Mouse (Mus musculus) limb, embryonic 11.5 days (tissue): ENCODE data around the gene Tex35. TPM values are rescaled to one million over a fixed set of nuclear protein-coding genes. Genes with fewer than 3 reads are reported as not detected.
A peak's percentile ranks its signal among the peaks of the same experiment; 100 is the strongest.

Source experiments
- ATAC-seq: fragments of 200-750 bp; cut with Nextera tagmentation; 2 replicates; pipeline ENCODE4 v1.8.0; 2017; ENCODE audit warnings: low read depth; ENCODE audit not compliant: insufficient number of reproducible peaks, low FRiP score, low TSS enrichment
- DNase-seq: peaks from one replicate; pipeline ENCODE4 v3.0.0-alpha.2; 2015; ENCODE audit warnings: low spot score
- H3K27ac ChIP-seq: fragments of 300-500 bp; sonication (generic); replicated peaks from 2 replicates; pipeline ENCODE4 v1.5.1; 2014; ENCODE audit warnings: low read depth, mild to moderate bottlenecking, low read length
- H3K27me3 ChIP-seq: fragments of 300-500 bp; sonication (generic); 2 replicates; pipeline ENCODE4 v1.6.1; 2014; ENCODE audit warnings: mild to moderate bottlenecking, low read length, mixed read lengths; ENCODE audit not compliant: control insufficient read depth, insufficient read depth
- H3K36me3 ChIP-seq: fragments of 300-500 bp; sonication (generic); 2 replicates; pipeline ENCODE4 v1.6.1; 2014; ENCODE audit warnings: mild to moderate bottlenecking, low read length, moderate library complexity, mixed read lengths; ENCODE audit not compliant: control insufficient read depth, insufficient read depth
- H3K4me1 ChIP-seq: fragments of 300-500 bp; sonication (generic); 2 replicates; pipeline ENCODE4 v1.6.1; 2014; ENCODE audit warnings: low read length, mixed read lengths; ENCODE audit not compliant: control insufficient read depth, insufficient read depth
- H3K4me2 ChIP-seq: fragments of 300-500 bp; sonication (generic); 2 replicates; pipeline ENCODE4 v1.6.1; 2014; ENCODE audit warnings: low read depth, mild to moderate bottlenecking, moderate library complexity; ENCODE audit not compliant: severe bottlenecking
- H3K4me3 ChIP-seq: fragments of 300-500 bp; sonication (generic); 2 replicates; pipeline ENCODE4 v1.5.1; 2014; ENCODE audit warnings: low read depth, low read length
- H3K9ac ChIP-seq: fragments of 300-500 bp; sonication (generic); 2 replicates; pipeline ENCODE4 v1.6.1; 2014; ENCODE audit warnings: mild to moderate bottlenecking, low read length
- H3K9me3 ChIP-seq: fragments of 300-500 bp; sonication (generic); 2 replicates; pipeline ENCODE4 v1.6.1; 2016; ENCODE audit warnings: low read length; ENCODE audit not compliant: control insufficient read depth
- WGBS: fragments of 180-500 bp; shearing (Covaris S2); extraction: QIAGEN DNeasy Blood & Tissue Kit; methylation state at CpG from one replicate; pipeline ENCODE4 v1.1.7; 2014; 5-methylcytosine and 5-hydroxymethylcytosine counted together
- polyA plus RNA-seq: library from polyadenylated mRNA; unstranded; fragments of >200 nt; fragmentation: Nextera tagmentation; extraction: Ambion mirVana; gene quantifications from 2 replicates; pipeline ENCODE4 v1.2.1, GENCODE M21; 2014

Gene Tex35
- polyA plus RNA-seq, 1 experiment from 2014 or later = not detected

- no peak for ATAC-seq
- H3K4me3 ChIP-seq = no peak overlapping the region
- no peaks in the 10 kb centered on the region for H3K9me3 ChIP-seq
- no peaks in the 10 kb centered on the region for H3K27me3 ChIP-seq
- no peaks in the 10 kb centered on the region for H3K36me3 ChIP-seq
- H3K4me2 ChIP-seq = no peak overlapping the region
- no peaks in the 10 kb centered on the region for H3K4me1 ChIP-seq
- no peak for DNase-seq
- H3K27ac ChIP-seq = no peak overlapping the region
- H3K9ac ChIP-seq = no peak overlapping the region
- WGBS = 84% methylated on average over 2 of the region's 2 CpGs
These were observed 19.7 kb upstream of the Tex35 start for GRCm38 (mm10) chr1:157128219-157128618.

DNA sequence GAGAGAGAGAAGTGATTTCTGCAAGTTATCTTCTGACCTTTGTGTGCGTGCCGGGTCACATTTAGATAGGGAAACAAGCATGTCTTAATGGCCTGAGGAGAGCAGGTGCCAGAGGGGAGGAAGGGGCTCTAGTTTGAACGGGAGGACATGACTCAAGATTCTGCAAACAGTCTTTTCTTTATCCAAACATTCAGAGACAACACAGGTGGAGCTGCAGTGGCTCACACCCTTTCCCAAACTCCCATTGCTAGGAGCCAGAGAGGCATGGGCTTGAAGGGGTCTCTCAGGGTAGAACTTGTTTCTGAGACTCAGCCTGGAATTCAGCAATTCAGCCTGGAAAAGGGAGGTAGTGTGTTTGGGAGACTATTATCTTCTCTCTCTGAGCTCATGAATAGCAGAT, 15.4 kb upstream of the Tex35 start:
- Histone ChIP-seq H3K9me3 (no peaks in the 10 kb centered on the region), H3K4me2 (no peak overlapping the region), H3K4me1 (no peaks in the 10 kb centered on the region), H3K36me3 (no peaks in the 10 kb centered on the region), H3K9ac (no peak overlapping the region), H3K4me3 (no peak overlapping the region), H3K27me3 (no peaks in the 10 kb centered on the region), H3K27ac (no peak overlapping the region)
- ATAC-seq (no peak), DNase-seq (no peak)
- 82% methylated on average over 3 of the region's 3 CpGs for WGBS

- ATAC-seq = no peak
- H3K4me3 ChIP-seq = no peak overlapping the region
- no peak overlapping the region for H3K4me2 ChIP-seq
- no peaks in the 10 kb centered on the region for H3K4me1 ChIP-seq
- H3K36me3 ChIP-seq = no peaks in the 10 kb centered on the region
- no peak overlapping the region for H3K9ac ChIP-seq
- H3K9me3 ChIP-seq = no peaks in the 10 kb centered on the region
- H3K27me3 ChIP-seq = no peaks in the 10 kb centered on the region
- WGBS = 87% methylated on average over 6 of the region's 6 CpGs
- no peak for DNase-seq
- no peak overlapping the region for H3K27ac ChIP-seq
These were observed 10.7 kb upstream of the Tex35 start for GRCm38 (mm10) chr1:157119168-157119567.

- ATAC-seq = no peak
- Histone ChIP-seq H3K4me2 (no peak overlapping the region), H3K4me3 (no peak overlapping the region), H3K27ac (no peak overlapping the region), H3K9me3 (no peaks in the 10 kb centered on the region), H3K9ac (no peak overlapping the region), H3K27me3 (no peaks in the 10 kb centered on the region), H3K4me1 (no peaks in the 10 kb centered on the region), H3K36me3 (no peaks in the 10 kb centered on the region)
- WGBS = 85% methylated on average over 3 of the region's 3 CpGs
- no peak for DNase-seq
These were observed 9.0 kb upstream of the Tex35 start for GRCm38 (mm10) chr1:157117440-157117839.

DNA sequence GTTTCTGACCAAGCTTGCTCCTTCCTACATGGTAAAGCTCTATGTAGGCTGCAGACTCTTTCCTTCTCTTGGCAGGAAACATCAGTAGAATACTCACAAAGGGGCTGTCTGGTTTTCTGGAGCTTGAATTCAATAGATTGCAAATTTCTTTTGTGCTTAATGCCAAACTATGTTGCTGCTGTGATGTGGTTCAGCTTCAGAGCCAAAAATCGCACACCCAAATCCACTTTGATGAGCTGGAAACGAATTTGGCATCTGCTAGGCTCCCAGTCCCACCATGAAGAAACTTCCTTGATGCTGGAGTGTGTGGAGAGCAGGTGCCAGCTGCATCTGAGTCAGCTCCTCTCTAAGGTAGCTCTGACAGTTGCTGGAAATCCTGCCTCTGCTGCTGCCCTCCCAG, 6.0 kb upstream of the Tex35 start:
- 77% methylated on average over 2 of the region's 2 CpGs for WGBS
- no peak overlapping the region for H3K9ac ChIP-seq
- H3K27ac ChIP-seq = no peak overlapping the region
- no peaks in the 10 kb centered on the region for H3K4me1 ChIP-seq
- H3K27me3 ChIP-seq = no peaks in the 10 kb centered on the region
- H3K4me3 ChIP-seq = no peak overlapping the region
- ATAC-seq (no peak), DNase-seq (no peak)
- H3K4me2 ChIP-seq = no peak overlapping the region
- H3K9me3 ChIP-seq = no peaks in the 10 kb centered on the region
- H3K36me3 ChIP-seq = no peaks in the 10 kb centered on the region

DNA sequence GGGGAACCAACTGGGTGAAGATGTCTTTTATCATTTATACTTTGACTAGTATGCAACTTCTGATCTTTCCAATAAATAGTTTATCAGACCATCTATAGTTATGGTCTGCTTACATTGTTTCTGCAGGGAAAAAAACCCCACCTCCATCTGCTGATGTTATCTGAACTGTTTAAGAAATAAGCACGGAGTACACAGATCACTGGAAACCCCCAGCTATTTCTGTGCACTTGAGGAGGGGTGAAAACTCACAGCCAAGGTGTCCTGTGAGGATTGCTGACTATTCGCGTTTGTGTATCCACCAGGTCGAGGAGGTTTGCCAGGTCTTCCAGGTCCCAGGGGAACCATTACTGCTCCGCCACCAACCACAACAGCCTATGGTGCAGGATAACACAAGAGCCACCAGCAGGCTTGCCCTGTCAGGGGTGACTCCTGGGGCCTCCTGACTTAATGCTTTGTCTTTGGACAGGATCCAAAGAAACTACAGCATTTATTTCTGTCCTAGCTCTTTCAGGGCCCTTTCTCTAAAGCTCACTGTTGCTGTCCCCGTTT, 1.9 kb upstream of the Tex35 start:
- Histone ChIP-seq H3K4me1 (no peaks in the 10 kb centered on the region), H3K9ac (no peak overlapping the region), H3K36me3 (no peaks in the 10 kb centered on the region), H3K9me3 (no peaks in the 10 kb centered on the region), H3K4me2 (no peak overlapping the region), H3K27me3 (no peaks in the 10 kb centered on the region), H3K27ac (no peak overlapping the region), H3K4me3 (no peak overlapping the region)
- WGBS = 86% methylated on average over 6 of the region's 6 CpGs
- DNase-seq (no peak), ATAC-seq (no peak)

DNA sequence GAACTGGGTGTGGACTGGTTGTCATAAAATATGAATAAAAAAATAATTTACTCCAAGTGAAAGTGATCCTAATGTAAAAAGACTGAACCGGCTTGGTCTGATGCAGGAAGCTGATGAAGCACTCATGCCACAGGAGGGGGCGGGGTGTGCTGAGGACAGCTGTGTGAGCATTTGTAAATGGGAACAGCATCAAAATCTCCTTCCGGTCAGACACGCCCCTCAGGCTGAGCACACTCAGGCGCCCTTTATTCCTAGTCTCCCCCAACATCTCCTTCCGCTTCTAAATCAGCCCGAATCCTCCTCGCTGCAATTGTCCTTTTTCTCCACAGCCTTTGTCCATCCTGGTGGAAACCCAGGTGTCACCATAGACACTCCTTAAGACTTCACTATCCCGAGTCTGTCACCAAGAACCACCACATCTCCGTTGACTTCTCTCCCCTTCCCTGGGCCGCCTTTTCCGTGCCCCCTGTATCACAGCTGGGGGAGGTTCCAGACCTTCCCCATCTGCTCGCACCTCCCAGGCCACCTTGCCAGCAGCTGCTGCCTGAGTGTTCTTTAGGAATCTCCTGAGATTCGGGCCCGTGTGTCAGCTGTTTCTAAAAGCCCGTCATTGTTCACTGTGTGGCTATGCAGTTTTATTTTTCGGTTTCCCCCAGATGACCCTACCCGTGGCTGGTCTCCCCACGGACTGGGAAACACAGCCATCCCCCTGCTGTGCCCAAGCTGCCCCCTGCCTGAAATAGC, 7.2 kb downstream of the Tex35 start:
- Histone ChIP-seq H3K27ac (no peak overlapping the region), H3K9ac (no peak overlapping the region), H3K9me3 (no peaks in the 10 kb centered on the region), H3K36me3 (no peaks in the 10 kb centered on the region), H3K4me3 (peak overlapping the region; percentile 13; the same call in 1 of the 2 replicates), H3K4me1 (no peaks in the 10 kb centered on the region; the same call in 1 of the 2 replicates), H3K27me3 (no peaks in the 10 kb centered on the region), H3K4me2 (peak overlapping the region; percentile 31)
- peak; percentile 62; the same call in 1 of the 2 replicates for ATAC-seq
- peak; percentile 47 for DNase-seq
- 19% methylated on average over 19 of the region's 19 CpGs for WGBS

GRCm38 (mm10) chr1:157095534-157095933, 12.9 kb downstream of the Tex35 start:
- no peak overlapping the region for H3K9ac ChIP-seq
- WGBS = 85% methylated on average over 4 of the region's 4 CpGs
- H3K4me3 ChIP-seq = no peak overlapping the region
- H3K27me3 ChIP-seq = no peaks in the 10 kb centered on the region
- DNase-seq (no peak), ATAC-seq (no peak)
- H3K27ac ChIP-seq = no peak overlapping the region
- no peaks in the 10 kb centered on the region for H3K36me3 ChIP-seq
- no peaks in the 10 kb centered on the region for H3K9me3 ChIP-seq
- no peak overlapping the region for H3K4me2 ChIP-seq
- no peaks in the 10 kb centered on the region for H3K4me1 ChIP-seq
